Mouse (Mus musculus): ENCODE results near the gene Gm47985. TPM values are rescaled to one million over a fixed set of nuclear protein-coding genes. Genes with fewer than 3 reads are reported as not detected.
"Not testable (repeated sequence)": the region's sequence is repeated elsewhere in the genome, so short reads cannot be mapped to it uniquely, and the experiment has no call there.

Gm47985 gene
- total RNA-seq (2014; fragmentation: Nextera tagmentation) (10.1 and 13.5 TPM in 2 replicates), total RNA-seq (2017) (4.3 and 4.8 TPM in 2 replicates), polyA plus RNA-seq (2012) (1.4 and 2.0 TPM in 2 replicates)

GRCm38 (mm10) chr1:151182266-151182665 is at the start of gene Gm47985:
TSS of gene Gm47985 (plus strand) at chr1:151182537.
- not testable (repeated sequence) for H3K27me3 ChIP-seq (ENCODE audit: insufficient read depth, low read length); DNase-seq (ENCODE audit: low spot score); ATAC-seq (ENCODE audit: extremely low read depth, insufficient number of reproducible peaks, low FRiP score, poor library complexity, severe bottlenecking); H3K36me3 ChIP-seq (replicated peaks); H3K4me3 ChIP-seq (ENCODE audit: low read depth, low read length); H3K9me3 ChIP-seq (replicated peaks)
- peaks cover 44% of the 10 kb centered on the region for H3K4me1 ChIP-seq (ENCODE audit: insufficient read depth, low read depth, low read length)

DNA sequence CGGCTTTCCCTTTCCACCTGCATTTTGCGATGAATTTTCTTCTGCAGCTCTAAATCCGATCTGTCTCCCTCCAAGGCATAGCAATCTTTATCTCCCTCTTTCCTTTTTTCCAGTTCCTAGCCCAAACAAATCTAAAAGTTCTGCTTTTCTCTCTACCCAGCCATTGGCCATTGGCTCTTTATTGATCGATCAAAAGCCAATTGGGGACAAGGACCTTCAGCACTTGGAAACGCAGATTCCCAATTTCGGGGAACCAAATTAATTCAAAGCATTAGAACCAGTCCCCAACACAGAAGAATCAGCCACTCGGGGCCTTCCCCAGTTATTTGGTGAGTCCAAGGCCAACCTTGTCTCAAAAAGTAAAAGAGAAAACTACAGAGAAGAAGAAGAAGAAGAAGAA is 49.7 kb upstream of the Gm47985 start:
- Histone ChIP-seq H3K9me3 (replicated peaks) (no peaks in the 10 kb centered on the region), H3K4me1 (ENCODE audit: insufficient read depth, low read depth, low read length) (peaks cover 42% of the 10 kb centered on the region), H3K4me3 (ENCODE audit: low read depth, low read length) (no peak overlapping the region), H3K27me3 (ENCODE audit: insufficient read depth, low read length) (no peaks in the 10 kb centered on the region), H3K36me3 (replicated peaks) (no peaks in the 10 kb centered on the region)
- TF ChIP-seq POLR2AphosphoS5 (IDR thresholded peaks at IDR 0.05; ENCODE audit: insufficient replicate concordance, low read depth, low read length) (no peak), GATA1 (IDR thresholded peaks at IDR 0.05; ENCODE audit: borderline replicate concordance, low read length) (no peak), TAL1 (conservative IDR thresholded peaks at IDR 0.05; ENCODE audit: low read depth, low read length) (no peak), CTCF (IDR thresholded peaks at IDR 0.05; ENCODE audit: low read depth, low read length) (no peak), GATA2 (IDR thresholded peaks at IDR 0.05; ENCODE audit: borderline replicate concordance, low read depth, low read length) (no peak)
- ATAC-seq (ENCODE audit: extremely low read depth, insufficient number of reproducible peaks, low FRiP score, poor library complexity, severe bottlenecking) (no peak), DNase-seq (ENCODE audit: low spot score) (no peak)

DNA sequence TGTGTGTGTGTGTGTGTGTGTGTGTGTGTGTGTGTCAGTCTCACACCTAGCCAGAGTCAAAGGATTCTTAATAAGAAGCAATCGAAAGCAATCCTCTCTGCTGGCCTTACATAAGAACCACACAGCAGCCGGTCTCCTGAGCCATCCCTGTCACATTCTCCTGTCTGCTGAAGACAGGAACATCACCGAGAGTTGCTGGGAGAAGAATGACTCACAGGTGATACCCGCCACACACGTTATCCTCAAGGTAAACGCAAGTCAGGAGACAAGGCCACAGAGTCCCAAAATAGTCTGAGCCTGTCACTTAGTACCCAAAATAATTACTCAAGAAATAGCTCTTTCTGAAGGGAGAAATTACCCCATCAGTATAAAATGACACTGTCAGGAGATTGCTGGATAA is 43.9 kb upstream of the Gm47985 start:
- DNase-seq (ENCODE audit: low spot score) = no peak

GRCm38 (mm10) chr1:151140956-151141355 is 41.4 kb upstream of the Gm47985 start:
- no peak overlapping the region for H3K4me3 ChIP-seq (ENCODE audit: low read depth, low read length)
- no peaks in the 10 kb centered on the region for H3K36me3 ChIP-seq (replicated peaks)
- peaks cover 10% of the 10 kb centered on the region for H3K4me1 ChIP-seq (ENCODE audit: insufficient read depth, low read depth, low read length)
- H3K27me3 ChIP-seq (ENCODE audit: insufficient read depth, low read length) = peaks cover 5% of the 10 kb centered on the region
- no peak for DNase-seq (ENCODE audit: low spot score)
- no peaks in the 10 kb centered on the region for H3K9me3 ChIP-seq (replicated peaks)
- no peak for ATAC-seq (ENCODE audit: extremely low read depth, insufficient number of reproducible peaks, low FRiP score, poor library complexity, severe bottlenecking)
- TF ChIP-seq POLR2AphosphoS5 (IDR thresholded peaks at IDR 0.05; ENCODE audit: insufficient replicate concordance, low read depth, low read length) (no peak), GATA1 (IDR thresholded peaks at IDR 0.05; ENCODE audit: borderline replicate concordance, low read length) (no peak), TAL1 (conservative IDR thresholded peaks at IDR 0.05; ENCODE audit: low read depth, low read length) (no peak)

More for the DNA sequence above, 43.9 kb upstream of the Gm47985 start:
- H3K4me1 ChIP-seq (ENCODE audit: insufficient read depth, low read depth, low read length) = peaks cover 9% of the 10 kb centered on the region
- ATAC-seq (ENCODE audit: extremely low read depth, insufficient number of reproducible peaks, low FRiP score, poor library complexity, severe bottlenecking) = no peak
- H3K36me3 ChIP-seq (replicated peaks) = no peaks in the 10 kb centered on the region
- no peak overlapping the region for H3K4me3 ChIP-seq (ENCODE audit: low read depth, low read length)
- peaks cover 5% of the 10 kb centered on the region for H3K27me3 ChIP-seq (ENCODE audit: insufficient read depth, low read length)
- no peaks in the 10 kb centered on the region for H3K9me3 ChIP-seq (replicated peaks)
- TF ChIP-seq GATA1 (IDR thresholded peaks at IDR 0.05; ENCODE audit: borderline replicate concordance, low read length) (no peak), TAL1 (conservative IDR thresholded peaks at IDR 0.05; ENCODE audit: low read depth, low read length) (no peak), GATA2 (IDR thresholded peaks at IDR 0.05; ENCODE audit: borderline replicate concordance, low read depth, low read length) (no peak), POLR2AphosphoS5 (IDR thresholded peaks at IDR 0.05; ENCODE audit: insufficient replicate concordance, low read depth, low read length) (no peak), CTCF (IDR thresholded peaks at IDR 0.05; ENCODE audit: low read depth, low read length) (no peak)

DNA sequence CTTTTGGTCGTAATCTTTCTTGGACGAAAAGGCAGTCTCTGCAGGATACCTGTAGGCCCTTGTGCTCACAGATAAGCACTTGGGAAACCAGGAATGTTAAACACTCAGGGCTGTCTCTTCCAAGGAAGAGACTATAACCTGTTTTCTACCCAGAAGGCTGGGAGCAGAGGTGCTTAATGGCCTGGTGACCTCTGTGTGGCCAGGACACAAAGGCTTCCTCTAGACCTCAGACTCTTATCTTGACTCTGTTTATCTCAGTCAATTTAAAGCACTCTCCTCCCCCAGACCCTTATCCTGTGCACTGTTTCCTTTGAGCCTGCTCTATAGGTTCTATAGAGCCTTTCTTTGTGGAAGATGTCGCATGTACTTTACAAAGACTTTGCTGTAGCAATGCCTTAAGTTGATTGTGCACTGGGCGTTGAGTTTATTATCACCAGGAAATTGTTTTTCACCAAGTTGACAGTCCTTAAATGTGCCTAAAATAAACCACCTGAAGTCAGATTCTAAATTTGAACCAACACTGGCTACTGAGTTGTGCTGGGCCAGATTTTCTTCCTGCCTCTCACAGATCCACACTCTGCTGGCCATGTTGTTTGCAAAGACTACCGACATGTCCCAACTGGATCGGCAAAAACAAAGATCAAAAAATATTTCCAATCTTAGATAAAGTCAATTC is 37.7 kb upstream of the Gm47985 start:
- Histone ChIP-seq H3K27me3 (ENCODE audit: insufficient read depth, low read length) (peaks cover 5% of the 10 kb centered on the region), H3K36me3 (replicated peaks) (no peaks in the 10 kb centered on the region), H3K4me3 (ENCODE audit: low read depth, low read length) (no peak overlapping the region), H3K4me1 (ENCODE audit: insufficient read depth, low read depth, low read length) (peaks cover 10% of the 10 kb centered on the region), H3K9me3 (replicated peaks) (no peaks in the 10 kb centered on the region)
- TF ChIP-seq TAL1 (conservative IDR thresholded peaks at IDR 0.05; ENCODE audit: low read depth, low read length) = no peak
- TF ChIP-seq GATA2 (IDR thresholded peaks at IDR 0.05; ENCODE audit: borderline replicate concordance, low read depth, low read length) = no peak
- no peak for TF ChIP-seq POLR2AphosphoS5 (IDR thresholded peaks at IDR 0.05; ENCODE audit: insufficient replicate concordance, low read depth, low read length)
- no peak for TF ChIP-seq GATA1 (IDR thresholded peaks at IDR 0.05; ENCODE audit: borderline replicate concordance, low read length)
- TF ChIP-seq CTCF (IDR thresholded peaks at IDR 0.05; ENCODE audit: low read depth, low read length) = no peak
- no peak for ATAC-seq (ENCODE audit: extremely low read depth, insufficient number of reproducible peaks, low FRiP score, poor library complexity, severe bottlenecking)
- DNase-seq (ENCODE audit: low spot score) = no peak

DNA sequence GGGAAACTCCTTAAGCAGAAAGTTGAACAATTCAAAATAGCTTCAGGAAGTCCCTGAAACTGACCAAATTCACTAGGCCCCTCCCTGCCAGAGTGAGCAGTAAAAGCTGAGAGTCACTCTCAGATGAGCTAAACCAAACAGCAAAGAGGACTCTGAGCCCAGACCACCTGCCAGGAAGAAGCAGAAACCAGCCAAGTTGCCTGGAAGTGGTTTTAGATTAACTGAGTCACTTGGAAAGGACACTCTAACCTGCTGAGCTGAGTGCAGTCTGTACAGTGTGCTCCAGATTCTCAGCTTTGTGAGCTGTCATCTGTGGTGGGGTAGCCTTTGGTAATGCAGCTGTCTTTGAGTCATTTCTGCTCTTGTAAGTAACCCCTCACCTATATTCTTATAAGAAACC is 34.5 kb upstream of the Gm47985 start:
- ATAC-seq (ENCODE audit: extremely low read depth, insufficient number of reproducible peaks, low FRiP score, poor library complexity, severe bottlenecking) = no peak

More for the DNA sequence above, 34.5 kb upstream of the Gm47985 start:
- Histone ChIP-seq H3K36me3 (replicated peaks) (no peaks in the 10 kb centered on the region), H3K4me3 (ENCODE audit: low read depth, low read length) (no peak overlapping the region), H3K27me3 (ENCODE audit: insufficient read depth, low read length) (no peaks in the 10 kb centered on the region), H3K4me1 (ENCODE audit: insufficient read depth, low read depth, low read length) (peaks cover 8% of the 10 kb centered on the region), H3K9me3 (replicated peaks) (no peaks in the 10 kb centered on the region)
- DNase-seq (ENCODE audit: low spot score) = no peak
- no peak for TF ChIP-seq CTCF (IDR thresholded peaks at IDR 0.05; ENCODE audit: low read depth, low read length)
- TF ChIP-seq POLR2AphosphoS5 (IDR thresholded peaks at IDR 0.05; ENCODE audit: insufficient replicate concordance, low read depth, low read length) = no peak
- no peak for TF ChIP-seq TAL1 (conservative IDR thresholded peaks at IDR 0.05; ENCODE audit: low read depth, low read length)
- no peak for TF ChIP-seq GATA1 (IDR thresholded peaks at IDR 0.05; ENCODE audit: borderline replicate concordance, low read length)
- no peak for TF ChIP-seq GATA2 (IDR thresholded peaks at IDR 0.05; ENCODE audit: borderline replicate concordance, low read depth, low read length)

All from G1E (cell line).